Mouse (Mus musculus): ENCODE results near the gene Birc5.
A peak's percentile ranks its signal among the peaks of the same experiment; 100 is the strongest.
"Not testable (repeated sequence)": the region's sequence is repeated elsewhere in the genome, so short reads cannot be mapped to it uniquely, and the experiment has no call there.

Gene Birc5

GRCm38 (mm10) chr11:117848985-117849671 is at the start of gene Birc5:
Gene Birc5 (plus strand): TSS chr11:117849251.
- peak; percentile 89 to 95 for DNase-seq (ENCODE audit: low spot score in 2 of 2)

- DNase-seq (ENCODE audit: low spot score in 2 of 2) = no peak
Observed at GRCm38 (mm10) chr11:117800038-117800437, 49.0 kb upstream of the Birc5 start.

DNA sequence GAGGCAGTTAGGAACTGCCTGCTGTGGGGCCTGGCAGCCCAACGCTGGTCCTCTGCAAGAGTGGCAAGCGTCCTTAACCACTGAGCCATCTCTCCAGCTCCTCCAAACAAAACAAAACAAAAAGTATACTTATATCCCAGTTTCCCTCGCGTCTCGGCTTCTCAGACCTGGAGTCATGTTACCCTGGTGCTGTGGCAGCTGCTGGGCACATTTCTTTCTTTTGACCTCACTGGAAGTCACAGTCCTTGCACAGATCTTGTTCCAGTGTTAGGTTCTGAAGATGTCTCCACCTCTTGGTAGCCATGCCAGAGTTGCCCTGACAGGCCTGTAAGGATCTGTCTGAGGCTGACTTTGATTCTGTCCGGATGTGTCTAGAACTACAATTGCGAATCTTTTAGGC is 47.4 kb upstream of the Birc5 start:
- no peak for DNase-seq (ENCODE audit: low spot score in 2 of 2)

GRCm38 (mm10) chr11:117803166-117803688 is 45.8 kb upstream of the Birc5 start:
- DNase-seq (ENCODE audit: low spot score in 2 of 2) = no peak

DNA sequence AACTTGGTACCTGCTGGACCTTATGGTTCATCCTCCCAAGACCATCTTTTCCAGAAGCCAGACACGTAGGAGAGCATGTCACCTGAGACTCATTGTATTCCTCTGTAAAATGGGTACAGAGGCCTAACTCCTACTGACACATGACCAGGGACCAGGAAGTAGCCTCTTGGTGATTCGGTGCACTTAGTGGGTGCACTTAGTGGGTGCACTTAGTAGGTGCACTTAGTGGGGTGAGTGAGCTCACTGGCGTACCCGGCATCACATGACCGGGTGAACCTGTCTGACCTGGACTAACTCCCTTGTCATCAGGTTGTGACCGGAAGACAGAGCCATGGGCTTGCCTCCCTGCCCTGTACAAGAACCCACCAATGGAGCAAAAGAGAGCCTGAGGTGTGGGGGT is 42.3 kb upstream of the Birc5 start:
- no peak for DNase-seq (ENCODE audit: low spot score in 2 of 2)

DNA sequence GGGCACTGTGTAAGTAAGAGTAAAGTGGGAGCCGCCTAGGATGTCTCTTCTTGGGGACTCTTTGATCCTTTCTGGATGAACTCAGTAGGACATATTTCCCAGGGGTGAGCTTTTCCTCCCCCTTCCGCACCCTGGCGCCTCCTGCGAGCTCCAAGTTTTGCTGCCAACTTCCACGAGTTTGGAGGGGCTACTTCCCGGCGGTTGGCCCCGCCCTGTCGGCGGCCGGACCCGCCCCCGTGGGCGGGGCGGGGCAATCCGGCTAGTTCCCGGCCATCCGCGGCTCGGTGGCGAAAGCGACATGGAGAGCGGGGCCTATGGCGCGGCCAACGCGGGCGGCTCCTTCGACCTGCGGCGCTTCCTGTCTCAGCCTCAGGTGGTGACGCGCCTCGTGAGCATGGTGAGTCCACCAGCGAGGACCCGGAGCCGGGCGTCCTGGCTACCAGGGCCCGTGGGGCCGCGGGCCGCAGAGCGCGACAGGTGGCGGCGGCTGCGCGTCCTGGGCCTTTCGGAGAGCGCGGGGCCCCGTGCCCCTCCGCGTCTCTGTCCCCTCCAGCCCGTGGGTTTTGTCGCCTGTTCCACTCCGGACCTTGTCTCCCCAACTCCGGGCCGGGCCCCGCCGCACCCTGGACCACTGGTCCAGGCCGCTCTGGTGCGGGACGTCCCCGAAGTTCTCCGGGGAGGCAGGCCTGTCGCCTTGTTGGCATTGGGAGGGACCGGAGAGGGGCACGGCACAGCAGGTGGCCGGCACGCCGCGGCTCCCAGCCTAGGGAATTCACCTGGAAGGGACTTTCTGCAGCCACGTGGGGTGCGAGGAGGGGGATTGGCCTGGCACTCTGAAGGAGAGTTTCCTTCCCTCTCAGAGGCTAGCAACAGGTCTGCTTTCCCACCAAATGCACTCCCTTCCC is 39.4 kb upstream of the Birc5 start, which contains the start of the genes Gm20708 and Syngr2:
Gm20708 (plus strand) TSS at position 262 of the 905 bp plus-strand sequence.
Syngr2 (plus strand) TSS at position 262 of the 905 bp plus-strand sequence.
- DNase-seq (ENCODE audit: low spot score in 2 of 2) = peak; percentile 67 to 78

DNA sequence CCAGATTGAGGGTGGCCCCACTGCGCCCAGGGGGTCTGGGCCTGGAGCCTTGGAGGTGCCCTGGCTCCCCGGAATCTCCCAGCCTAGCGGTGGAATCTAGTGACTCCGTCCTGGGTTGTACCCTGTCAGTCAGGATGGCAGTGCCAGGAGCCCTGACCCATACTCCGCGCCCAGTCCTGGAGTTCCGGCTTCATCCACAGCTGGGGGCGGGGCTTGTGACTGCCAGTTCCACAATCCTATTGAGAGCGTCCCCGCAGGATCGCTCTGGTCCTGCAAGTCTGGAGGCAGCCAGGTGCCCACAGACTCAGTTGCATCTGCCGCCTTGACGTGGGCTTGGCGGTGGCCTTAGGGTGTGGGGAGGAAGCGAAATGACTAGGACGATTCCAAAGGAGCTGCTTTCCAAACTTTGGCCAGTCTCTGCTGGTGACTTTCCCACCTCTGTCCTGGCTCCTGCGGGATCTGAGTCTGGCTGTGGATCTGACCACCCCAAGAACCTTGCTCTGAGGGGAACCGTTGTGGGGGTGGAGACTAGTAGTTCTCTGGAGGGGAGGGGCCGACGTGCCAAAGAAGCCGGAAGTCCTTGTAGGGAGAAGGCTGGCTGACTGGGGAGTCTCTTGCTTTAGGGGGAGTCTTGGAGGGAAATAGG is 38.5 kb upstream of the Birc5 start:
- peak; percentile 83 to 87 for DNase-seq (ENCODE audit: low spot score in 2 of 2)

DNA sequence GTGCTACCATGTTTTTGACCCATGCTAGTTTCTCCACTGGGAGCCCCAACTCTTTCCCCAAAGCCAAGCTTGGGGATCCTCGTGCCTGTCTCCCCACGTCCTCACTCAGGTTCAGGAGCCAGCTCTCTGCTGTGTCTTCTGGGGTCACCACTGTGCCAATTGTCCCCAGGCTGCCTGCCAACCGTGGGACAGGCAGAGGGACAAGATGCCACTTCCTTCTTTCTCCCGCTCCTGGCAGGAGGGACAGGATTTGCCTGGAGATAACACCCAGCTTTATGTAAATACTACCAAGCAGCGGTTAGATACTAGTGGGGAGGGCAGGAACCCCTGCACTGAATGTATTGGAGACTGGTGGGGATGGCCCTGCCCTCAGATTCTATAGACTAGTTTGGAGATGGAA is 35.2 kb upstream of the Birc5 start:
- no peak for DNase-seq (ENCODE audit: low spot score in 2 of 2)

DNA sequence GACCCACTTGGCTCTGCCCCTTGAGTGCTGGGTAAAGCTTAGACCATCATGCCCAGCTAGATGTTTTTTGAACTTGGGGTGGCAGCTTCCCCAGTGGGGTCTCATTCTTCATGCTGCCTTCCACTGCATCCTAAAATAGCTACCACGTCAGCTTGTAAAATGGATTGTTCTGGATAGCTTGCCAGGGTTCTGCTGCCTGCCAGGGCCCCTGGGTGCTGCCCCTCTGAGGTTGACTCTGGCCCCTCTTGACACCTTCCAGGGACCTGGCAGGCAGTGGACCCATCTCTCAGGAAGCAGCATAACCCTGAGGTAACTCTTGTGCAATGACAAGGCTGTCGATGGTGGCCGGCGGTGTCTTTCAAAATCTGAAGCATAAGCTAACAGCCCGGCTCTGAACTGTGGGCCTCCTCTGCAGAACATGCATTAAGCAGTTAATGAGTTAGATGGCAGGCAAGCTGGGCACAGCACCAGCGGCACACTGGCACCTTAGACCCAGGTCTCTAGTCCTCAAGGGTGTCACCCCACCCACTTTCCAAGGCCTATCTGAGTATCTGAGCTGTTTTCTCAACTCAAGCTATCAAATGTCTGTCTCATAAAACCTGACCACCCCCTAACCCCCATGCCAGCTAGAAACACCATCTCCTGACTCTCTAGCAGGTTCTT is 34.2 kb upstream of the Birc5 start:
- DNase-seq (ENCODE audit: low spot score in 2 of 2) = no peak

GRCm38 (mm10) chr11:117815850-117816249 is 33.2 kb upstream of the Birc5 start:
- DNase-seq (ENCODE audit: low spot score in 2 of 2) = not testable (repeated sequence)

DNA sequence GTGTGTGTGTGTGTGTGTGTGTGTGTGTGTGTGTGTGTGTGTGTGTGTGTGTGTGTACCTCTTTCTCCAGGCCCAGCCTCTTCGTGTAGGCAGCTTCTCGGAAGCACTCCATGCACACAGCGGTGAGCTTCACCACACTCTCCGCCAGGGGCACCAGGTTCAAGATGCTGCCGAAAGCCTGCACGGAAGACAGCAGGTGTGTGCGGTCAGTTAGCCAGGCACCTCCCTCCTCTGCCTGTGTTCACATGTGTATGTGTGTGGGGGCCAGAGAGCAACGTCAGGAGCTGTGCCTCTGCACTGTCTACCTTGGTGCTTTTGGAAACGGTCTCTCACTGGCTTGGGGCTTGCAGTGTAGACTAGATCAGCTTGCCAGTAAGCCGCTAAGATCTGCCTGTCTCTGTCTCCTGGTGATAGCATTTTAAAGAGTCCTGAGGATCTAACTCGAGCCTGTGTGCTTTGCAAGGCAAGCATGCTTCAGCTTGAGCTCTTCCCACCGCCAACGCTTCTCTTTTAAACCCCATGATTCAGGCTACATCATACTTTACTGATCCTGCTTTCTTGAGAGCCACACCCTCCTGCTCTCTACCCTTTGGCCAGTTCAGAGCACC is 32.6 kb upstream of the Birc5 start:
- no peak for DNase-seq (ENCODE audit: low spot score in 2 of 2)

GRCm38 (mm10) chr11:117819095-117819494 is 30.0 kb upstream of the Birc5 start:
- DNase-seq (ENCODE audit: low spot score in 2 of 2) = peak; percentile 82

- DNase-seq (ENCODE audit: low spot score in 2 of 2) = no peak
Observed at GRCm38 (mm10) chr11:117820173-117820572, 28.9 kb upstream of the Birc5 start.

DNA sequence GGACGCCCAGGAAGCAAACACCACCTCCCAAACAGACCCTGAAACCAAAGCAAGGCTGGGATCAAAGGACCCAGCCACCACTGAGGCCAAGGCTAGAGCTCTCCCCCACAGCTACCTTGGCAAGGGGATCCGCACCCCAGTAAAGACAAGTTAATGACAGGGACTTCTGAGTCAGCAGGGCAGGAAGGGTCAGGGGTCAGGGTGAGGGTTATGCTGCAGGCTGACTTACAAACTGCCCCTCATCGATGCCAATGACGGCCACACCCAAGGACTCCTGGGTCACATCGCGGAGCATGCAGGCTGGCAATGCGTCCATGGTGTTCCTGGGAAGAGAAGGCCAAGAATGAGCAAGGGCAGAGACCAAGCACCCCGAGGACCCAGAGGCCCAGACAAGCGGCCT is 27.2 kb upstream of the Birc5 start:
- DNase-seq (ENCODE audit: low spot score in 2 of 2) = no peak

DNA sequence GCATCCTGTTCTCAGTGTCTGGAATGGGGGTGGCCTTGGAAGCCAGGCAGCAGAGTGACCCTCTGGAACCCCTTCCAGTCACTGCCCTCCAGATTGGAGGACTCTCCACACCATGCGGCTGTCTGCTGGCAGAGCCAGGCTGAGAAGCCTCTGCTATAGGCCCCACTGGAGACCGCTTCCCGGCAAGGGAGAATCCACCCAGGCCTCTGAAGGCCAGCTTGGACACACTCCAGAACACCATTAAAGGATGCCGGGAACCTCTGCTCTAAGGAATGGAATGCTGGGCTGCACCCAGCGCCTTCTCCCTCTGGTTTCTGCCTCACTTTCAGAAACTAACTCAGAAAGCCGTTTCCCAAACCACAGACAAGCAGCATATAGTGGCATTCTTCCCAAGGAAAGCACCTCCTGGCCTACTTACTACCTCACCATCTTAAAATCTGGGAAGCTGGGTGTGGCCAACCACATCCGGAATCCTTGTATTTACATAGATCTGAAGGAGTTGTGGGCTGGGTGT is 26.3 kb upstream of the Birc5 start:
- peak in 1 of 2 experiments; percentile 41 for DNase-seq (ENCODE audit: low spot score in 2 of 2)

DNA sequence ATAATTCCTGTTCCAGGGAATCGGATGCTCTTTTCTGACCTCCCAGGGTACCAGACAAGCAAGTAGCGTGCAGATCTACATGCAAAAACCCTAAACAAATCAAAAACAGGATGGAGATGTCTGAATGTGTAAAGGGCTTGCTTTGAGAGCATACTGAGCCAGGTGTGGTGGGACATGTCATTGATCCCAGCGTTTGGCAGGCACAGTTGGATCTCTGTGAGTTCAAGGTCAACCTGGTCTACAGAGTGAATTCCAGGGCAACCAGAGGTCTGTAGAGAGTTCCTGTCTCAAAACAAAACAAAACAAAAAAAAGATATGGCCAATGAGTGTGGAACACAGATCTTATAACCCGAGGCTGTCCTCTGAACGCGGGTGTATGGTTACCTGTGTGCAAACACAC is 25.6 kb upstream of the Birc5 start:
- no peak for DNase-seq (ENCODE audit: low spot score in 2 of 2)

GRCm38 (mm10) chr11:117824060-117824969 is 24.7 kb upstream of the Birc5 start:
- DNase-seq (ENCODE audit: low spot score in 2 of 2) = peak; percentile 79 to 84

- DNase-seq (ENCODE audit: low spot score in 2 of 2) = peak; percentile 65 to 66
Observed at GRCm38 (mm10) chr11:117825333-117826101, 23.5 kb upstream of the Birc5 start, which contains the start of the genes Afmid and Tk1. Gene Afmid (plus strand): TSS chr11:117825924. Gene Tk1 (minus strand): TSS chr11:117826092.

DNA sequence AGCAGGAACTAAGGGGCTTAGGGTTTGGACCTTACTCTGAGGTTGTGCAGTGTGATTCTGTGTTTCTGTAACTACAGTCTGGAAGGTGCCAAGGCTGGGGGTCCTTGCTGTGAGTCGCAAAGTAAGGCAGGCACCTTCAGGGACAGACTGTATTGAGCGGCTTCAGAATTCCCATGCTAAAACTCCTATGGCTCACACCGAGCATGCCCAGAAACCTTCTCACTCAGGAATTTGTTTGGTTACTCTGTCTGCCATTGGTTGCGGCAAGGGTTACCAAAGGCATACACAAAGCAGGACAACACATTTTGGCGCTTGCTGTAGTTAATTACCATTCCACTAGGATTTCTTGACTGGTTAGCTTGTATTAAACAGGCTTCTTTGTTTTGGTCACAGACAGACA is 22.9 kb upstream of the Birc5 start:
- no peak for DNase-seq (ENCODE audit: low spot score in 2 of 2)

Measured in heart, adult 9 months (tissue).